Mouse (Mus musculus): ENCODE measurements around the gene Uck2.

Gene Uck2

GRCm38 (mm10) chr1:167256724-167257302 lies 28.3 kb downstream of the Uck2 start:
- DNase-seq (ENCODE audit: low read depth, low spot score), result no peak

- no peak for DNase-seq (ENCODE audit: low read depth, low spot score)
Measured at GRCm38 (mm10) chr1:167253579-167253978, 31.5 kb downstream of the Uck2 start.

DNA sequence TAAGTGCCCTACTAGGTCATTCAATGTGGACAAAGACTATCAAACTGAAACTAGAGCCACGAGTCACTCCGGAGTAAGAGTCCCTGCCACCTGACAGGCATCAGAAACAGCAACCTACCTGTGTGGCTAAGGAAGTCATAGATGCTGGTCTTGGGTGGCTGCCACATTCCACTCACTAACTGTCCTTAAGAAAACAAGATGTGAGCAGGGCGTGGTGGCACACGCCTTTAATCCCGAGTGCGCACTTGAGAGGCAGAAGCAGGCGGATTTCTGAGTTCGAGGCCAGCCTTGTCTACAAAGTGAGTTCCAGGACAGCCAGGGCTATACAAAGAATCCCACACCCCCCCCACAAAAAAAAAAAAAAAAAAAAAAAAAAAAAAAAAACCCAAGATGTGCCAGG lies 35.2 kb downstream of the Uck2 start:
- DNase-seq (ENCODE audit: low read depth, low spot score), result no peak

DNA sequence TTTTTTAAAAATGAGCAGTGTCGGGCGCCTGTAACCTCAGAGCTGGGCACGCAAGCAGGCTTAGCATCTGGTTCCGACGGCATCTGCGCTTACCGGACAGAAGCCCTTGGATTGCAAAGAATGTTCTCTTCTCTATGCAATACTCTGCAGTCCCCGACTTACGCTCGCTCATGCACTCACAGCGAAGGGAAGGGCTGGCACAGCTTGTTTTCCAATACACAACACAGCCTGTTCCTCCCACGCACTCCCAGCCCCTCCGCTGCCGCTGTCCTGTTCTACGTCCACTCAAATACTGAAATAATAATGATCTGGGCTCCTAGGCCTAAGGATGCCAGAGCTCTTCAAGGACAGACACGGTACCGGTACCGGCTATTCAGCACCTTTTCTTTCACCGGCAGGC lies 35.9 kb downstream of the Uck2 start:
- no peak for DNase-seq (ENCODE audit: low read depth, low spot score)

GRCm38 (mm10) chr1:167247886-167248285 lies 37.2 kb downstream of the Uck2 start:
- DNase-seq (ENCODE audit: low read depth, low spot score), result no peak

DNA sequence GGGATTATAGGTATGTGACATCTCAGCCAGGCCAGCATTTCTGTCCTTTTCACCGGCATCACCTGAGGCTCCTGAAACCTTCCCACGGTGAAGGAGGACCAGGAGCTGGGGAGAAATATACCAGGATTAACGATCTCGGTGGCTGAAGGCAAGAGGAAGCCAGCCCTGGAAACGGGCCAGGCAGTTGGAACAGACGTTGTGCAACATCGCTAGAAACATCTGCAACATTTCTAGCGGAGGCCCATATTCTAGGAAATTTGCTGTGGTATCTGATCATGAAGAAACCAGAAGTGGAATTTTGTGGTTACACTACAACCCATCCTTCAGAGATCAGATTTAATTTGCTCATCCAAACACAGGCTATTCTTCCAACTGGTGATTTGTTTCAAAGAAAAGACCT lies 38.1 kb downstream of the Uck2 start:
- DNase-seq (ENCODE audit: low read depth, low spot score), result no peak

DNA sequence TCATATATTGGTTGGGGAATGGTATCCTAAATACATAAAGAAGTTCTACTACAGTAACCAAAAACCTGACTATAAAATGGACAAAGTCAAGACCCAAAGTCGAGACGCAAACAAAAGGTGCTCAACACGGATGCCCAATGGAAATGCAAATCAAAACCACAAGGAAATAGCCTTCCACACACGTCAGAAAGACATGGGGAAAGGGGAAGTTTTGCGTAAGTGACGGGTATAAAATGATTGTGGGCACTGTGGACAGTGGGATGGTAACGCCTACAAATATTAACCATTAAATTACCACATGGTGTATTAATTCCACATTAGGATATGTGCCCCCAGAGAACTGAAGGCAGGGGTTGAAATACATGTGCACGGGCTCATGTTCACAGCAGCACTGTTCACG lies 38.8 kb downstream of the Uck2 start:
- no peak for DNase-seq (ENCODE audit: low read depth, low spot score)

- DNase-seq (ENCODE audit: low read depth, low spot score), result no peak
Measured at GRCm38 (mm10) chr1:167245180-167245641, 39.9 kb downstream of the Uck2 start.

GRCm38 (mm10) chr1:167242191-167242681 lies 42.9 kb downstream of the Uck2 start:
- DNase-seq (ENCODE audit: low read depth, low spot score), result no peak

GRCm38 (mm10) chr1:167241487-167241886 lies 43.6 kb downstream of the Uck2 start:
- DNase-seq (ENCODE audit: low read depth, low spot score), result no peak

GRCm38 (mm10) chr1:167240361-167240760 lies 44.8 kb downstream of the Uck2 start:
- DNase-seq (ENCODE audit: low read depth, low spot score), result no peak

- DNase-seq (ENCODE audit: low read depth, low spot score), result no peak
Measured at GRCm38 (mm10) chr1:167239916-167240315, 45.2 kb downstream of the Uck2 start.

- no peak for DNase-seq (ENCODE audit: low read depth, low spot score)
Measured at GRCm38 (mm10) chr1:167237798-167238197, 47.3 kb downstream of the Uck2 start.

DNA sequence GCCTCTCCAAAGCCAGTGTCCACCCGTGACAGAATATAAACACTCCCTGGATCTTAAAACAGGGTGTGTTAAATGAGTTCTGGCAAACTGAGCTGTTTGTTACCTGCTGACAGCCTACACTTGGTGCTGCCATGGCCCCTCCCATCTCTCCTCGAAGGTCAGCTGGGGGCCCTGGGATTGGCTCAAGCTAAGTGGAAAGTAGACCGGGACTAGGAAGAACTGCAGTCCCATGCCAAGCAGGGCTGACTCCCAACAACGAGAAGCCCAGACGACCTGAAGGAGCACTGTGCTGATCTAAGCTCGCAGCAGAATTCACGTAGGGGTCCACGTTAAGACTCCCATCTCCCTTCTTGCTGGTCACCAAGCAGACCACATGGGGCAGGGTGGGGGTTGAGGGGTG lies 48.3 kb downstream of the Uck2 start:
- no peak for DNase-seq (ENCODE audit: low read depth, low spot score)

- no peak for DNase-seq (ENCODE audit: low read depth, low spot score)
Measured at GRCm38 (mm10) chr1:167234344-167234743, 50.8 kb downstream of the Uck2 start.

- no peak for DNase-seq (ENCODE audit: low read depth, low spot score)
Measured at GRCm38 (mm10) chr1:167232918-167233317, 52.2 kb downstream of the Uck2 start.

- no peak for DNase-seq (ENCODE audit: low read depth, low spot score)
Measured at GRCm38 (mm10) chr1:167231612-167232283, 53.4 kb downstream of the Uck2 start.

DNA sequence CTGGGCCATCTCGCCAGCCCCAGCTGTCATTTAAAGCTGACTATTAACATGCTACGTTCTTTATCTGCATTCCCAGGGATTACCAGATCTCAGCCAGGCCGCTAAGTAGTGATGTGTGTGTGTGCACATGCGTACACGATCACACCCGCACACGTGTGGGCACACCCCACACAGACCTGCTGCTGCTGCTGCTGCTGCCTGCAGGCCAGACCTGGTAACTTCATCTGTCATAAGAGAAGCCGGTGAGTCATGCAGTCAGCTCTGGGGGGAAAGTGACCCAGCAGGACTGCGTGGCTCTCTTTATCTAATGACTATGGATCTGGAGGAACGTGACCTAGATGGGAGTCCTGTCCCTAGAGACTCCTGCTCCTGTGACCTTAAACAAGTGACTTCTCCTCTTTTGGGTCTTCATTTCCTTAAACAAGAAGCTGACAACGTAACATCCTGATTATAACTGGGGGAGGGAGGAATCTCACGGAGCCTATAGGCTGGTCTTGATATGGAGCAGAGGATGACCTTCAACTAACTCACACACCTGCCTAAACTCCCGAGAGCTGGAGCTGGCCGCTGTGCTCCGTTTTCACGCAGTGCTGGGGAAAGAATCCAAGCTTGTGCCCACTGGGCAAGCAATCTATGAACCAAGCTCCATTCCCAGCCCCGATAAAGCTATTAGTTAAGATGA lies 54.0 kb downstream of the Uck2 start:
- no peak for DNase-seq (ENCODE audit: low read depth, low spot score)

- no peak for DNase-seq (ENCODE audit: low read depth, low spot score)
Measured at GRCm38 (mm10) chr1:167222382-167223010, 62.6 kb downstream of the Uck2 start.

- peak; percentile 57 for DNase-seq (ENCODE audit: low read depth, low spot score)
Measured at GRCm38 (mm10) chr1:167220303-167221174, 64.6 kb downstream of the Uck2 start.

- DNase-seq (ENCODE audit: low read depth, low spot score), result no peak
Measured at GRCm38 (mm10) chr1:167215460-167215859, 69.7 kb downstream of the Uck2 start.

Data from c-Kit-negative CD71-positive TER-119-positive erythroid progenitor cells, embryonic 14.5 days (primary cell).